Mouse (Mus musculus): ENCODE data around the gene Tmem199. TPM values are rescaled to one million over a fixed set of nuclear protein-coding genes. Genes with fewer than 3 reads are reported as not detected.
"Not testable (repeated sequence)": the region's sequence is repeated elsewhere in the genome, so short reads cannot be mapped to it uniquely, and the experiment has no call there.

Tmem199 gene
- polyA plus RNA-seq, 1 experiment = 12.5 TPM

- TF ChIP-seq CTCF (IDR thresholded peaks at IDR 0.05; ENCODE audit: insufficient read depth, low read length) (no peak), POLR2A (IDR thresholded peaks at IDR 0.05; ENCODE audit: borderline replicate concordance, extremely low read depth, low read depth, low read length) (no peak)
- no peaks in the 10 kb centered on the region for H3K4me1 ChIP-seq (ENCODE audit: control insufficient read depth, insufficient read depth, low read length)
- no peak for DNase-seq
- WGBS = 65% methylated on average over 2 of the region's 2 CpGs
- H3K4me3 ChIP-seq (replicated peaks; ENCODE audit: extremely low read depth, low read depth, low read length) = no peak overlapping the region
Observed at GRCm38 (mm10) chr11:78547718-78548460, 35.9 kb upstream of the Tmem199 start.

- Histone ChIP-seq H3K4me1 (ENCODE audit: control insufficient read depth, insufficient read depth, low read length) (no peaks in the 10 kb centered on the region), H3K4me3 (replicated peaks; ENCODE audit: extremely low read depth, low read depth, low read length) (no peak overlapping the region)
- 48% methylated on average over 8 of the region's 8 CpGs for WGBS
- no peak for TF ChIP-seq POLR2A (IDR thresholded peaks at IDR 0.05; ENCODE audit: borderline replicate concordance, extremely low read depth, low read depth, low read length)
- no peak for DNase-seq
Observed at GRCm38 (mm10) chr11:78545181-78545580, 33.2 kb upstream of the Tmem199 start.

- TF ChIP-seq POLR2A (IDR thresholded peaks at IDR 0.05; ENCODE audit: borderline replicate concordance, extremely low read depth, low read depth, low read length) = no peak
- TF ChIP-seq CTCF (IDR thresholded peaks at IDR 0.05; ENCODE audit: insufficient read depth, low read length) = no peak
- H3K4me1 ChIP-seq (ENCODE audit: control insufficient read depth, insufficient read depth, low read length) = no peaks in the 10 kb centered on the region
- 90% methylated on average over 7 of the region's 7 CpGs for WGBS
- DNase-seq = no peak
- no peak overlapping the region for H3K4me3 ChIP-seq (replicated peaks; ENCODE audit: extremely low read depth, low read depth, low read length)
Observed at GRCm38 (mm10) chr11:78544449-78545111, 32.6 kb upstream of the Tmem199 start.

- peak; percentile 56 for DNase-seq
- 65% methylated on average over 3 of the region's 3 CpGs for WGBS
- TF ChIP-seq POLR2A (IDR thresholded peaks at IDR 0.05; ENCODE audit: borderline replicate concordance, extremely low read depth, low read depth, low read length) (no peak), CTCF (IDR thresholded peaks at IDR 0.05; ENCODE audit: insufficient read depth, low read length) (no peak)
- Histone ChIP-seq H3K4me1 (ENCODE audit: control insufficient read depth, insufficient read depth, low read length) (peaks cover 8% of the 10 kb centered on the region), H3K4me3 (replicated peaks; ENCODE audit: extremely low read depth, low read depth, low read length) (no peak overlapping the region)
Observed at GRCm38 (mm10) chr11:78540358-78540757, 28.4 kb upstream of the Tmem199 start.

- 1% methylated on average over 14 of the region's 14 CpGs for WGBS
- no peak for TF ChIP-seq POLR2A (IDR thresholded peaks at IDR 0.05; ENCODE audit: borderline replicate concordance, extremely low read depth, low read depth, low read length)
- no peak for TF ChIP-seq CTCF (IDR thresholded peaks at IDR 0.05; ENCODE audit: insufficient read depth, low read length)
- Histone ChIP-seq H3K4me1 (ENCODE audit: control insufficient read depth, insufficient read depth, low read length) (peaks cover 10% of the 10 kb centered on the region), H3K4me3 (replicated peaks; ENCODE audit: extremely low read depth, low read depth, low read length) (peak overlapping the region; percentile 91)
- no peak for DNase-seq
Observed at GRCm38 (mm10) chr11:78536690-78537084, 24.7 kb upstream of the Tmem199 start.

- WGBS = under 1% methylated on average over 52 of the region's 52 CpGs
- TF ChIP-seq CTCF (IDR thresholded peaks at IDR 0.05; ENCODE audit: insufficient read depth, low read length) (no peak), POLR2A (IDR thresholded peaks at IDR 0.05; ENCODE audit: borderline replicate concordance, extremely low read depth, low read depth, low read length) (peak; percentile 95)
- DNase-seq = peak; percentile 96
- peaks cover 10% of the 10 kb centered on the region for H3K4me1 ChIP-seq (ENCODE audit: control insufficient read depth, insufficient read depth, low read length)
- H3K4me3 ChIP-seq (replicated peaks; ENCODE audit: extremely low read depth, low read depth, low read length) = peak within 1 kb of the TSS; percentile 98
Observed at GRCm38 (mm10) chr11:78536080-78536689, 24.2 kb upstream of the Tmem199 start, which contains the start of the genes Tnfaip1 and Ift20. Gene Tnfaip1, minus strand, starts transcription at chr11:78536332. Gene Ift20, plus strand, starts transcription at chr11:78536361.

- 2% methylated on average over 23 of the region's 23 CpGs for WGBS
- H3K4me1 ChIP-seq (ENCODE audit: control insufficient read depth, insufficient read depth, low read length) = peaks cover 15% of the 10 kb centered on the region
- TF ChIP-seq POLR2A (IDR thresholded peaks at IDR 0.05; ENCODE audit: borderline replicate concordance, extremely low read depth, low read depth, low read length) (no peak), CTCF (IDR thresholded peaks at IDR 0.05; ENCODE audit: insufficient read depth, low read length) (no peak)
- DNase-seq = peak; percentile 52
- peak overlapping the region; percentile 98 for H3K4me3 ChIP-seq (replicated peaks; ENCODE audit: extremely low read depth, low read depth, low read length)
Observed at GRCm38 (mm10) chr11:78535376-78536079, 23.6 kb upstream of the Tmem199 start.

GRCm38 (mm10) chr11:78534516-78534915, 22.5 kb upstream of the Tmem199 start:
- WGBS = 53% methylated on average over 4 of the region's 4 CpGs

GRCm38 (mm10) chr11:78531515-78531914, 19.5 kb upstream of the Tmem199 start:
- H3K4me3 ChIP-seq (replicated peaks; ENCODE audit: extremely low read depth, low read depth, low read length); DNase-seq: not testable (repeated sequence)
- H3K4me1 ChIP-seq (ENCODE audit: control insufficient read depth, insufficient read depth, low read length) = peaks cover 13% of the 10 kb centered on the region
- 69% methylated on average over 10 of the region's 10 CpGs for WGBS

More at GRCm38 (mm10) chr11:78534516-78534915, 22.5 kb upstream of the Tmem199 start:
- no peak for TF ChIP-seq CTCF (IDR thresholded peaks at IDR 0.05; ENCODE audit: insufficient read depth, low read length)
- TF ChIP-seq POLR2A (IDR thresholded peaks at IDR 0.05; ENCODE audit: borderline replicate concordance, extremely low read depth, low read depth, low read length) = no peak
- Histone ChIP-seq H3K4me1 (ENCODE audit: control insufficient read depth, insufficient read depth, low read length) (peaks cover 21% of the 10 kb centered on the region), H3K4me3 (replicated peaks; ENCODE audit: extremely low read depth, low read depth, low read length) (no peak overlapping the region)
- DNase-seq = no peak

Data from lung, adult 2 months (tissue).